Mouse (Mus musculus) T-helper 1 cell (primary cell): Measurements from ENCODE around the gene Gm21969.

ENCODE experiments used
- in situ Hi-C: fragments of 300-600 bp; cut with MboI, MseI; formaldehyde crosslinking; loops from one replicate; pipeline ENCODE4 v1.15.1; 2025; ENCODE audit warnings: high pct_unique_total_duplicates

Gene Gm21969

DNA sequence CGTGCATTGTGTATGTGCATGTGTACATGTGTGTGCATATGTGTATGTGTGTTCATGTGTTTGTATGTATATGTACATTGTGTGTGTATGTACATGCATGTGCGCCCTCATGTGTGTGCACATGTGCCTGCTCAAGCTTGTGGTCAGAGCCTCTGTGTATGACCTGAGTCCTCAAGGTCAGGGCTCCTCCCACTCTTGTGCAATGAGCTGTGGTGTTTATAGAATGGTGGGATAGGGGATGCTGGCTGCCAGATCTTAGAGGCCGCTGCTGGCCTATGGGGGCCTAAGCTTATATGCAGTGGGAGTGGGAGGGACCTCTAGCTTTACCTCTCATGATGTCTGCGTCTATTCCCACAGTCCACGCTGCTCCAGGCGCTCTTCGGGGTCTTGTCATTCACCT lies 17.3 kb upstream of the Gm21969 start:
- in situ Hi-C loops, result no loop called here

DNA sequence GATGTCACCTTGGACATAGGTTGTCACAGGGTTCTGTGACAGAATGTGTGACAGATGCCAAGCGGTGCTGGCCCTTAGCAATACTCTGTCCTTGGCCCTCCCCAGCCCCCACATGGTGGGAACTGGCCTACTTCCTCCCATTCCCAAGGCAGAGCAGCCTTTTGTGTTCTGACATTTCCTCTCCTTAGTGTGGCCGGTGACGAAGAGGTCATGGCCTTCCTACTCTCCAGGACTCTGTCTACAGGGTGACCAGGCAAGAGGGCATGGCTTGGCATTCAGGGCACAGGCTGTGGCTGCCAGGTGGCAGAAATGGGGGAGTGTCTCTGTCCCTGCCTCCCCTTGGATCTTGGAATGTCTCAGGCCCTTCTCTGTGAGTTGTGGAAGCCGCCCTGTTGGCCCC lies 15.6 kb upstream of the Gm21969 start:
- in situ Hi-C loops, result no loop called here

DNA sequence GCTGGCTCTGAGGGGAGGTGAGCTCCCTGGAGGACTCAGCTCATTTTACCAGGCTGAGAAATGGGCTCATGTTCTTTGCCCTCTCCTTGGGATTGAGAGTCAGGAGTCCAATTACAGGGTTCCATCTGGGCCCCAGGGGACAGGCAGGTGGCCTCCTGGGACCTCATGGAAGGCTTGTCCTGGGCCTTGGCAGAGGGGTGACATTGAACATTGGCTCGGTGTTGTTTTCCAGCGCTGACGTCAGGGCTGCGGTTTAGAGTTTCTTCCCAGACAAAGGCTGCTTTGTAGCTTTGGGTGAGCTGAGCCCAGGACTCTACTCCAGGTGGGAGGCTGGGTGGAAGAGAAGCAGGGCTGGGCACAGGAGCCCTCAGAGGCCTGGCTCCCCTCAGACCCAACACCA lies 15.2 kb upstream of the Gm21969 start:
- in situ Hi-C loops, result no loop called here

DNA sequence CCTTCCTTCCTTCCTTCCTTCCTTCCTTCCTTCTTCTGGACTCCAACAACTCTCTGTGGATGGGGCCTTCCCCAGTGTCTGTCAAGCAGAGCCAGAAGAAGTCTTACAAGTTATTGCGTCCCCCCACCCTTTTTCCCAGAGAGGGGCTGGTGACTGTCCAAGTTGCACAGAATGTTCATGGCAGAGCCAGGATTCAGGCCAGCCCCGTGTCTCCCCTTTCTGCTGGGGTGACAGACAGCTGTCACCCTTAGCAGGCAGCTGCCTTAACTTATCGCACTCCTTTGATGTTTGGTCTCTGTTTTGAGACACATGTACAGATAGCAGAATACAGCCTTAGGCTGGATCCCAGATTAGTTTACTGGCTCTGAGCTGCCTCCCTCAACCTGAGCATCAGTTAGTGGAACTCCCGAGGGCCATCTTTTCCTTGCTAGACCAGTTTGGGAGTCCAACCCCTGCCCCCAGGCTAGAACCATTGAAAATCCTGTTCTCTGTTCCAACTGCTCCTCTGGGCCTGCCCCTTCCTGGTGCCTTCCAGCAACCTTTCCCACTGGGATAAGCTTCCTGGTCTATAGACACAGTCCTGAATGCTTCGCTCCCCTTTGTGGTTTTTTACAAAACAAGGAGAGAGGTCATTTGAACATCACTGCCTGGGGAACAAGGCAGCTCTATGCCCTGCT lies 13.5 kb upstream of the Gm21969 start:
- in situ Hi-C loops, result loop anchor here (10.0 kb wide), 1 partner anchor 1965 kb away; no protein-coding TSS in a partner anchor

DNA sequence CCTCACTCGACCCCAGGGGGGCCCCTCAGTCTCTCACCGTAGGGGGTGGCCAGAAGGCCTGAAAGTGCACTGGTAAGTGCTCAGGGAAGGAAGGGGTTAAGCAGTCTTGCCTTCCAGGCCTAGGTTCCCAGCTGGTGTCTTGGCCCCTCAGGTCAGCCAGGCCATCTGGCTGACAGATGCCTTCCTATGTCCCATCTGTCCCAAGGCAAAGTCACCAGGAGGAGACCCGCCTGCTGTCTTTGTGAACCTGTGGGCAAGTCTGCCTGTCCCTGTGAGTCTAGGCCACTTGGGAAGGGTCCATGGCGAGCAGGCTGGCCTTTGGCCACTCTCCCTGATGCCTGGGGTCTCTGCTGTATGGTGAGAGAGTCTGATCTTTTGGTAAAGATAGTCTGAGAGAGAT lies 12.5 kb upstream of the Gm21969 start:
- in situ Hi-C loops, result loop anchor here (10.0 kb wide), 1 partner anchor 1964 kb away; no protein-coding TSS in a partner anchor

DNA sequence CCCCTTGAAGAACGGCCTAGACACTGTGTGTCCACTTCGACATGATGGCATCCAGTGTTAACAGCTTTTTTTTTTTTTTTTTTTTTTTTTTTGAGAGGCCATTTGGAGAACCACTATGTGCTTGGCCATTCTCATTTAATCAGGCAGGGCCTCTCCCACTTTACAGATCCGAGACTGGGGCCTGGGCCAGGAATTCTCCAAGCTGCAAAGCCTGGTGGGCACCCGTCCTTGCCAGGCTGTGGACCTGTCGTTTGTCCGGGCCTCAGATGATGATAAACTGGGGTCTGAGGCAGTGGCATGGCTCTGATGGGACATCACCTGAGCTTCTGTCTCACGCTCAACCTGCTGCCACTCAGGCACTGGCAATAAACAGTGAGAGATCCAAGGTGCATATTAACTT lies 10.1 kb upstream of the Gm21969 start:
- in situ Hi-C loops, result loop anchor here (10.0 kb wide), 1 partner anchor 1962 kb away; no protein-coding TSS in a partner anchor

DNA sequence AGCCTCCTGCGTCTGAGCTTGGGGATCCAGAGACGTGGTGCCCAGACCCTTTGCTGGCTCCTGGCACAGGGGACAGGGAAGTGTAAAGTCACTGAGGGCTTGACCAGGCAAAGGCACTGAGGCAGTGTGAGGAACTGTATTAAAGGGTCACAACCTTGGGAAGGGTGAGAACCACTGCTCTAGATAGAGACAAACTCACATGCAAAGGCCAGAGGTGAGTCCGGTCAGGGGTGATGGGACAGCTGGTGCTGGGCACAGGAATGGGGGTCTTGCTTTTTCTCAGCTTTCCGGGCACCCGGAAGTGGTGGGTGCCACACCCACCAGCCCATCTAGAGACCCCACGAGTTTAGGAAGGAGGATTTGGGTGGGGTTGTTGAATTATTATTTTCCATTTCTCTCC lies 9.6 kb upstream of the Gm21969 start:
- in situ Hi-C loops, result loop anchor here (10.0 kb wide), 1 partner anchor 1961 kb away; no protein-coding TSS in a partner anchor

DNA sequence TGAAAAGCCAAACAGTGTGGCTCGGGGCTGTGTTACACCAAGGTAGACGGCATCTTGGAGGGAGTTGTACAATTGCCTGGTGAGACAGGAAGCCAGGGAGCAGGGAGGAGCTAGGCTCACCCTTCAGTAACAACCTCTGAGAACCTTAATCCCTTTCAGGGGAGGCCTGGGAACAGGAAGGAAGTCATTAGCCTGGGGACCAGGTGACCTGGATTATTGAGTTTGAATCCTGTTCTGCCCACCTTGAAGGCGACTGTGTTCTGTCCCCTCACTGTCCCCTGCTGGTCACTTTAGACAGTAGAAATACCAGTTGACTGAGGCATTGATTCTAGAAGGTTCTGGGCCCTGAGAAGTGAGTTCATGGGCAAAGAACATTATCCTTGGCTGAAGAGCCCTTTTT lies 8.9 kb upstream of the Gm21969 start:
- in situ Hi-C loops, result loop anchor here (10.0 kb wide), 1 partner anchor 1961 kb away; no protein-coding TSS in a partner anchor

DNA sequence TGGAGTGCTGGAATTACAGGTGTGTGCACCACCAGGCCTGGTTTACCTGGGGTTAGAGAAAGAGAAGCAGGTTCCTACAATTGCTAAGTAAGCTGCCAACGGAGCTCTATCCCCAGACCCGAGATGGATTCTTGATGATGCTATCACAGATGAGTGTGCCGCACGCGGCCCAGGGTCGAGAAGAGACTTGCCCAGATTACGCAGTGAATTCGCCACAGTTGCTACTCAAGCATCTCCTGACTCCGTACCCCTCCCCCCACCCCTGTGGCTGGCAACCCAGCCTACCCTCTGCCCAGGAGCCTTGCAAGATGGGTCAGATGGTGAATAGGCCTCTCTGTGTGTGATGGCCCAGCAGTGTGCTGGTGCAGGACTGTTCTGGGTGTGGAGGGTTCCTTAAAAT lies 6.3 kb upstream of the Gm21969 start:
- in situ Hi-C loops, result loop anchor here (10.0 kb wide), 1 partner anchor 1958 kb away; no protein-coding TSS in a partner anchor

DNA sequence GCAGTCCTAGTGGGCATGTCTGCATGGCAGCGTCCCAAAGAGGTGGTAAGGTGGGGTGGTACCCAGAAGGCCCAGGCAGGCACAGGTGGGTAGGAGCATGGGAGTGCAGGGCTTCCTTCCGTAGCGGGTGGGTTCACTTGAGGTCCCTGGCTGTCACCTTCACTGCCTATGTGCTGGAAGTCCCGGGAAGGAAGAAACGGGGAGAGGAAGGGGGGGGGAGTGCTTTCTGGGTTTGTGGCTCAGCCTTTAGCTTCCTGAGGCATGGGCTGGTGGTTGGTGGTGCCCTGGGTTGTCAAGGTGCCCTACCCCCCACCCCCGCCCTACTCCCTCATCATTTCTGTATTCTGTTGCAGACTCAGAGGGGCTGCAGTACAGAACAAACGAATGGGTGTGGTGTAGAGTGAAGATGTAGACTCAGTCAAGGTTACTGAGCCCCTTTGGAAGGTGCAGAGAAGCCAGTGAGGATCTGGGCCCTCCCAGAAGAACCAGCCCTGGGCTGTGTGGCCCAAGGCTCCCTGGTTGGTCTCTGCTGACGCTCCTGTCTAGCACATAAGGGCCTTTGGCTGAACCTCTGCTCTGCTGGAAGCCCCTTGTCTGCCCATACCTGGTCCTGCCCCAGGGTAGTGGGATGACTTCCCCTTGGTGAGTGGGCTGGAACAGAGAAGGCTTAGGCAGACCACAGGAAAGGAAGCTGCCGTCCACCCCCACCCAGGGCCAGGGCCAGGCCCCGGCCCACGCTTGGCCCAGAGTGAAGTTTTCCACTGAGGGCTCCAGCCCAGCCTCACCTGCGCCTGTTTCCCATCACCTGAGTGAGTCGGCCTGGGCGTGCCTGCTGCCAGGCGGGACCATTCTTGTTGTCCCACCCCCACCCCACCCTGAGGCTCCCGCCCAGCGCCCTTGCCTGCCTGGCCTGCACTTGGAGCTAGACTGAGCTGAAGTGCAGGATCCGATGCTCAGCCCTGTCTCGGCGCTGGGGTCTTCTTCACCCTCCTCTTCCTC lies 5.4 kb upstream of the Gm21969 start:
- in situ Hi-C loops, result loop anchor here (10.0 kb wide), 1 partner anchor 1957 kb away; no protein-coding TSS in a partner anchor

DNA sequence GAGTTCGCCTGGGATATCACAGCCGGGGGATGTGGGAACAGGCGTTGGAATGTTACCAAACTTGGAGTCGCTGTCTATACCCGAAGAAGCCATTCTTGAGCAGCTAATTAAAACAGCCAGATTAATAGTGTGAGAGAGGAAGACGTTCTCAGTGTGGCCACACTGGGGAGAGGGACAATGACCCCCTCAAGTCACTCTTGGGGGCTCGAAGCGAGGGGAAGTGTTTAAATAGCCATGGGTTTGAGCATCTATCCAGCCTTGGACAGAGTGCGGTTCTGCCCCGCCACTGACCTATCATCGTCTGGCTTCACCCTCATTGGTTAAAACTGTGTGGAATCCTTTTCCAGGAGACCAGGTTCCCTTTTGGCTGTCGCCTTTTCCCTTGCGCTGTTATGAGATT lies 4.6 kb upstream of the Gm21969 start:
- in situ Hi-C loops, result loop anchor here (10.0 kb wide), 1 partner anchor 1956 kb away; no protein-coding TSS in a partner anchor

DNA sequence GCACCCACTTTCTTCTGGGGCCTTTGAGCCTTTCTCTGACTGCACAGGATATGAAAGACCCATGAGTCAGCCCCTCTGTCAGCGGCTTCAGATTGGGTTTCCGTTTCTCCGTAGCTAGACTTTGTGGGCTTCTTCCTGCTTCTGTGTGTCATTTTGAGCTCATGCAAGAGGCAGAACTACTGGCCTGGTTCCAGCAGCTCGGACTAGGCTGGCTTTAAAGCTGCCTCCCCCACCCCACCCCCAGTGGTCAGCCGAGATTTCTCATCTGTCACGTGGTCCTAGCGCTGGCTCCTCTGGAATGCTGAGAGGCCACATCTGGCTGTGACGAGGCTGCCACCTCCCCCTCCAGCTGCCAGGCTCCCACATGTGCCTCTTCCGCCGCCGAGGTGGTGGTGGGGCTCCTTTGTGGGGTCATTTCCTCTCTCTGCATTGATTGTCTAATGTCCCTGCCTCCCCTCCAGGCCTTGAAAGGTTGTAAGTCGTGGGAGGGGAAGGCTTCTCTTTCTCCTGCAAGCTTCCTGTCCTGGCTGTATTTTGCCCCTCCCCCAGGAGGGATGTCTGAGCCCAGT lies 4.0 kb upstream of the Gm21969 start:
- in situ Hi-C loops, result loop anchor here (10.0 kb wide), 1 partner anchor 1956 kb away; no protein-coding TSS in a partner anchor

DNA sequence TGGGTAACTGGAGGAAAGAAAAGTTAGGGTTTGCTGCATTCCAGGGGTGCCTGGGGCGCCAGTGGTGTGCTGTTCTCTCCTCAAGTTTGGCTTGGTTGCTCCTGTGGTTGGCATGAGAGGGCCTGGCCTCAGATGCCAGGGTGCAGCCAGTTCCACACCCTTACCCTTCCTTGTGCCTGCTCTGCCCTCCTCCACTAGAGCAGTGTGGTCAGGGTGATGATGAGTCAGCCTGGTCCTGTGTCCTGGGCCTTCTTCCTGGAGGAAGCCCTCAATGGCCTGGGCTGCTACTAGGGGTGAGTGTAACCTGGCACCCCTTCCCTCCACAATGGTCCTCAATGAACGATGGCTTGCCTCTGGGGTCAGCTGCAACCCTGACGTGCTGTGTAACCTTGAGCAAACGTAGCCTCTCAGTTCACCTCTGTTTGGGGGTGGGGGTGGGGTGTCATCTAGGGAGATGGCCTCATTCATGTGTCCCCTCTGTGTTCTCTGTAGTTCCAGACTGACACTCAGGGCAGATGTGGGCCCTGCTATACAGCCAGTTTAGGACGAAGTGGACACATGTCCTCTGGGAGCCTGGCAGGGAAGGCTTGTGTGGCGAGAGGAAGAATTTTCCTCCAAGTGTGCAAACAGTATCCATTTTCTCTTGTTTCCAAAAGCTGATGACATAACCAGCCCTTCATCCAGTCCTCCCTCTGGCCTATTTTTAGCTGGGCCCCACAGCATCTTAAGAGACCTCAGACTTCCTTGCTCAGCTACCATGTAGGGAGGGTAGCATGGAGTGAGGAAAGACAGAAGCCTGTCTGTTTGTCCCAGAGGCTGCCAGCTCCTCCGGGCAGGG lies 1.2 kb upstream of the Gm21969 start:
- in situ Hi-C loops, result no loop called here

DNA sequence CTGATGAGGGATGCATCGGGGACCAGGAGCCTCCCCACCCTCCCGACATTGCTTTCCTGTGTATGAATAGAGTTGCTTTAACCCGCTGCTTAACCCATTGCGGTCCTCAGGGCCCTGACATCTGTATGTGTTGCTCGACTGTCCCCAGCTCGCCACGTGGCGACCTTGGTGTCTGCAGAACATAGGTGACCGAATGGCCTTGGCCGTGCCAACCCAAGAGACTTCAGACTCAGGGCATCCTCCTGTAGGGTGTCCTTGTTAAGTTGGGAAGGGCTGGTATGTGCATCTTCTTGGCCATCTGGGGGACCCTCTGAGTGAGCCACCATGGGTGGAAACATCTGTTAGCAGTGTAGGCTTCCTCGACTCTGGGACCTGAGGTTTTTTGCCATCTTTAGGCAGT lies 2.2 kb downstream of the Gm21969 start:
- in situ Hi-C loops, result no loop called here

DNA sequence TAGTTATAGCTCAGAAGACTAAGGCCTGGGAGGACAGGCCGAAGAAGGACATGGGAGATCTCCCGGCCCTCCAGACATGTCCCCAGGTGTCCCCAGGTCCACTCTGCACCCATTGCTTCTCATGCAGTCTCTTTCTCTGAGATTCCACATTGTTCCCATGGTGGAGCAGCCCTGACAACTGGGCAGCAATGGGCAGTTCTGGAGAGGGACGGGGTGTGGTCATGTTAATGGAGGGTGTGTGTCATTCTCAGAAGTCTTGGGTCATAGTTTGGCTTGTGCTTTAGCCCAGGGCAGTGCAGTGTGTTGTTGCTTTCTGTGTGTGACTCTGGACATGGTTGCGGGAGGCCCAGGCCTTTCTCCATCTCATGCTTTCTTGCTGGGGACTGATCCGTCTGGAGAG lies 3.7 kb downstream of the Gm21969 start:
- in situ Hi-C loops, result no loop called here

DNA sequence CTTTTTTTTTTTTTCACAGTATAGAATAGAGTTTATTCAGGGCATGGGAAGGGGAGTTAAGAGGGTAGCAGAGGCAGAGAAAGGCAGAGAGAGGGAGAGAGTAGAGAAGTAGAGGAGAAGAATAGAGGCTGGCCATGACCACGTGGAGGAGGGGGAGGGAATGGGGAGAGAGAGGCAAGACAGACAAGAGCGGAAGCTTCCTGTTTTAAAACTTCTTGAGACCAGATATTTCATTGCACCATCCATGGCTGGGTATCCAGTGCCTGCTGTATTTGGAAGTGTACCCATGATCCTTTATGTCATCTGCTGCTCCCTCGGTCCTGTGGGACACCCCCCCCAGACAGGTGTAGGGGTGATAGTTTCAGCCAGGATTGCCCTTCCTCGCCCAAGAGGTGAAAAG lies 6.0 kb downstream of the Gm21969 start:
- in situ Hi-C loops, result no loop called here

DNA sequence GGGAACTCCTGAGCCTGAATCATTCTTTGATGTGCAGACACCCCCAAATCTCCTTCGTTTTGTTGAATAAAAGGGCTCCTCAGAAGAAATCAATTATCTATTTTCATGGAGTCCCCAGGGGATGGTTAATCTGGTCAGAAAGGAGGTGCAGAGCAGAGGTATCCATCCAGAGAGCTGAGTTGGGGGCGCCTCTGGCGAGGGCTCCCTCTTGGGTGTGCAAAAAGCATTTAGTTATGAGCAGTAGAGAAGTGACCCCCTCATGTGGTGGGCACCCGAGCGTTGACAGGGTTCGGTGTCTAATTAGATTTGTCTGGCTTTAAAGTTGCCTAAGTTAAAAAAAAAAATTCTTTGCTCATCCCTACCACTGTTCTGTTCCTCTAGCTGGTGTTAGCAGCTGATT lies 8.0 kb downstream of the Gm21969 start:
- in situ Hi-C loops, result no loop called here

DNA sequence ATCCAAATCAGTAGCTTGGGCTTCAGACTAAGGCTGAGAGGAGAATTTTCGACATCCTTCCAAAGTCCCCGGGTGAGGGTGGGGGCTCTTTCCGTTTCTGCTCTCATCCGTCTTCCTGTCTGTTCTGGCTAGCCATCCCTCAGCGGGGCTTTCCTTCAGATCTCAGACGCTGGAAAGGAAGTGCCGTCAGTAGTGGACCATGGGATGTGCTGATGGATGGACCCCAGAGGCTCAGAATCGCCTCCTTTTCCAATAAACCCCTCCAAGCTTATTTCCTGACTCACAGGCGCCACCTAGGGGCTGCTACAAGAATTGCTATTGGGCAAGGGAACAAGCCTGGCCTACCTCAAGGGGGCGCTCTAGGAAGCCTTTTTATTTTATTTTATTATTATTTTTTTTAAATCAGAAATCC lies 8.6 kb downstream of the Gm21969 start:
- in situ Hi-C loops, result no loop called here

DNA sequence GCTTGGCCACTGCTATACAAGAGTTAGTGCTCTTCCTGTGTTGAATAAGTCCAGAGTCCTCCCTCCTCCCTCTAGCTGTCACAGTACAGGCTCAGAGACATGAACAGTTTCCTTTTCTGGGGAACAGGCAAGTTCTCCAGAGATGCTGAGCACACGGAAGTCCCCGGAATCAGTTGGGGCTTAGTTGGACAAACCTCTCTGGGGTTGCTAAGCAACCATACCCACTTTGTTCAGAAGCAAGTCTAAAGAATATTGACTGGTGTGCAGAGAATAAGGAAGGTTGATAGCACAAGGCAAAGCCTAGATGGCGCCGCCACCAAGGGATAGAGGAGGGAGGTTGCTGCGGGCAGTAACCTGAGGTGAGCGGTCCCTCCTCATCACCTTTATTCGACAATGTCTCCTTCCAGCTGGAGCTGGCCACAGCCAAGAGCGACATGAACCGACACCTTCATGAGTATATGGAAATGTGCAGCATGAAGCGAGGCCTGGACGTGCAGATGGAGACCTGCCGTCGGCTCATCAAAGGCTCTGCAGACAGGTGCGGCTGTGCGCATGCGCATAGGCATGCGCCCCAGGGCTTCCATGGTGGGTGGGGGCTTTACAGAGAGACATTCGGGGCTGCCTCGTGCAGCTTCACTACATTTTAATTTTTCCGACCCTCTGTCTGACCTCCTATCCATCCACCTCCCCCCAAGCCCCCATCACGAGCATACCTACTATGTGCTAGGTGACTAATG lies 11.7 kb downstream of the Gm21969 start:
- in situ Hi-C loops, result no loop called here

DNA sequence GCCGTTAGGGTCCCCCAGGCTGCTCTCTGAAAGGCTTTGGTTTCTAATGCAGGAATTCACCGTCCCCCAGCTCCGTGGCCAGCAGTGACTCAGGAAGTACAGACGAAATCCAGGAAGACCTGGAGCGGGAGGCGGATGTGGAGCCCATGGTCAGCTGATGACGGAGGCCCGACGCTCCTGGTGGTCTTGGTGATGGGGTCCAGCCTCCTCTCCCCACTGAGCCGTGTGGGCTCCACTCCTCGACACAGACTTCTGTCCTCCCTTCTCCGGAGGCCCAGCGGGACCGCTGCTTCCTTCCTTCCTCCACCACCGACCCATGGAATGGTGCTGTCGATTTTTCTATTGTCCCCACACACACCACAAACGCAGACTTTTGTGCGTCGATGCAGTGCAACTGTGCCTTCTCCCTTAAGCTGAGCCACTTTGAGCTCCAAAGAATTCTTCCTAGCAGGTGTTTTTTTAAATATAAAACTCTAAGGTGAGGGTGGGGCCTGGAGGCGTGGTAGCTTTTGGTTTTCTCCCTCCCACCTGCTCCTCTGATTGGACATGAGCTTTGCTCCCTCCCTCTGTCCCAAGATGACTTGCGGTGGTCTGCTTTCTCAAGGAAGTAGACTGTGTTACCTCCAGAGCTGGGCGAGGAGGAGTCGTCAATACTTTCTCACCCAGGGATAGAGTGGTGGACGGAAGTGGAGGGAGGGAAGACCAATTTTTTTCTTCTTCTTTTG lies 13.5 kb downstream of the Gm21969 start:
- in situ Hi-C loops, result no loop called here
